Mouse (Mus musculus): ENCODE data around the gene Gna11.

Gene Gna11

GRCm38 (mm10) chr10:81485060-81485449 lies 59.9 kb downstream of the Gna11 start:
- no peak for DNase-seq (ENCODE audit: low spot score)

- DNase-seq (ENCODE audit: low spot score), result no peak
Measured at GRCm38 (mm10) chr10:81484441-81485059, 60.4 kb downstream of the Gna11 start.

GRCm38 (mm10) chr10:81483983-81484382 lies 61.0 kb downstream of the Gna11 start:
- DNase-seq (ENCODE audit: low spot score), result no peak

GRCm38 (mm10) chr10:81482533-81482889 lies 62.5 kb downstream of the Gna11 start, which contains the start of gene Celf5:
Gene Celf5 (minus strand): TSS chr10:81482709.
- peak; percentile 47 for DNase-seq (ENCODE audit: low spot score)

- DNase-seq (ENCODE audit: low spot score), result no peak
Measured at GRCm38 (mm10) chr10:81481605-81482532, 63.1 kb downstream of the Gna11 start.

All from ovary, postnatal 14 days (tissue).